Mouse (Mus musculus) granulocyte monocyte progenitor cell, adult 5-6 weeks (primary cell): ENCODE data around the gene Ankrd34b. TPM values are rescaled to one million over a fixed set of nuclear protein-coding genes. Genes with fewer than 3 reads are reported as not detected.

ENCODE experiments used
- ATAC-seq: replicated peaks from 2 replicates; pipeline ENCODE4 v1.8.0; 2016; ENCODE audit warnings: mild to moderate bottlenecking, moderate TSS enrichment, inconsistent platforms; ENCODE audit not compliant: poor library complexity, severe bottlenecking
- total RNA-seq, 2 experiments: library from RNA; stranded (forward) in 1 of 2; stranded (reverse) in 1 of 2; fragments of 200-712, 200-1000 nt in 1 of 2; fragments of >200 nt in 1 of 2; fragmentation: Nextera tagmentation in 1 of 2; gene quantifications; 2 replicates each; pipeline ENCODE4 v1.2.3; 2014 to 2017

Gene Ankrd34b
- total RNA-seq, 2 experiments from 2014 or later = not detected

DNA sequence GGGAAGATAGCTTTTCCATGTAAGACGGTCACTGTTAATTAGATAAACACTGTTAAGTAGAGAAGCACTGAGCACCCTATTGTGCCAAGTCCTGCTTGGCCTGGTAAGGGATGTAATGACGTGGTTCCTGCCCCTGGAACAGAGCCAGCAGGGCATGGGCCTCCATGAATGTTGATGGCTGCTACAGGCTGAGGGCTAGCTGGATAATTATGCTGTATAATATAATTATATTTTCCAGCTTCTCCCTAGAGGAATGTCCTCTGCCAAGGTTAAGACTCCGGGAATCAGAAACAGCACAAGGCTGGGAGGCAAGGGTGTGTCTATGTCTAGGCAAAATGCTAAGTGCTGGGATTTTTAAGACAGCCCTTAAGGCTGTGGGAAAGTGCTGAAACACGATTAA, 65.1 kb downstream of the Ankrd34b start:
- no peak for ATAC-seq

Other genes with a start within 250 kb of the Ankrd34b start
- not detected in 2 replicates for gene Gm20379, start 119.9 kb upstream of the Ankrd34b start, total RNA-seq (2014; fragmentation: Nextera tagmentation)
- gene Gm20379, start 119.9 kb upstream of the Ankrd34b start, total RNA-seq (2017) = not detected in 2 replicates
- gene Dhfr, start 71.2 kb upstream of the Ankrd34b start, total RNA-seq (2014; fragmentation: Nextera tagmentation) = 20.6 and 25.4 TPM in 2 replicates
- 26.5 and 26.9 TPM in 2 replicates for gene Dhfr, start 71.2 kb upstream of the Ankrd34b start, total RNA-seq (2017)
- gene Msh3, start 70.9 kb upstream of the Ankrd34b start, total RNA-seq (2014; fragmentation: Nextera tagmentation) = 42.4 and 53.1 TPM in 2 replicates
- gene Msh3, start 70.9 kb upstream of the Ankrd34b start, total RNA-seq (2017) = 41.4 and 48.1 TPM in 2 replicates
- gene Fam151b, start 58.1 kb downstream of the Ankrd34b start, total RNA-seq (2014; fragmentation: Nextera tagmentation) = 4.8 and 5.5 TPM in 2 replicates
- 6.0 and 8.2 TPM in 2 replicates for gene Fam151b, start 58.1 kb downstream of the Ankrd34b start, total RNA-seq (2017)
- gene Zfyve16, start 105.0 kb downstream of the Ankrd34b start, total RNA-seq (2014; fragmentation: Nextera tagmentation) = 2.7 and 7.9 TPM in 2 replicates
- gene Zfyve16, start 105.0 kb downstream of the Ankrd34b start, total RNA-seq (2017) = 4.2 and 5.8 TPM in 2 replicates
- not detected in 2 replicates for gene Spz1, start 150.3 kb downstream of the Ankrd34b start, total RNA-seq (2014; fragmentation: Nextera tagmentation)
- gene Spz1, start 150.3 kb downstream of the Ankrd34b start, total RNA-seq (2017) = not detected in 2 replicates
- gene Serinc5, start 185.2 kb downstream of the Ankrd34b start, total RNA-seq (2014; fragmentation: Nextera tagmentation) = 3.9 and 8.7 TPM in 2 replicates
- 4.1 and 5.5 TPM in 2 replicates for gene Serinc5, start 185.2 kb downstream of the Ankrd34b start, total RNA-seq (2017)